Mouse (Mus musculus) midbrain, postnatal 0 days (tissue): ENCODE measurements around the gene Ntm. TPM values are rescaled to one million over a fixed set of nuclear protein-coding genes. Genes with fewer than 3 reads are reported as not detected.

Experiments
- ATAC-seq: fragments of 200-750 bp; cut with Nextera tagmentation; 2 replicates; pipeline ENCODE4 v1.8.0; 2017; ENCODE audit warnings: moderate number of reproducible peaks, mild to moderate bottlenecking, moderate TSS enrichment, moderate library complexity; ENCODE audit not compliant: low FRiP score
- DNase-seq: peaks from one replicate; pipeline ENCODE4 v3.0.0-alpha.2; 2015; ENCODE audit warnings: low spot score
- H3K27ac ChIP-seq: fragments of 300-500 bp; sonication (generic); 2 replicates; pipeline ENCODE4 v1.5.1; 2014; ENCODE audit warnings: low read depth, mild to moderate bottlenecking, low read length, mixed read lengths
- H3K27me3 ChIP-seq: fragments of 300-500 bp; sonication (generic); 2 replicates; pipeline ENCODE4 v1.6.1; 2014; ENCODE audit warnings: low read length, control low read depth, mixed read lengths; ENCODE audit not compliant: insufficient read depth
- H3K36me3 ChIP-seq: fragments of 300-500 bp; sonication (generic); 2 replicates; pipeline ENCODE4 v1.6.1; 2014; ENCODE audit warnings: low read length, control low read depth, mixed read lengths; ENCODE audit not compliant: insufficient read depth
- H3K4me1 ChIP-seq: fragments of 300-500 bp; sonication (generic); 2 replicates; pipeline ENCODE4 v1.6.1; 2014; ENCODE audit warnings: mild to moderate bottlenecking, control low read depth, antibody characterized with exemption, low read length, mixed read lengths; ENCODE audit not compliant: insufficient read depth
- H3K4me2 ChIP-seq: fragments of 300-500 bp; sonication (generic); 2 replicates; pipeline ENCODE4 v1.6.1; 2014; ENCODE audit warnings: low read depth, mild to moderate bottlenecking, low read length, mixed read lengths; ENCODE audit not compliant: poor library complexity, severe bottlenecking
- H3K4me3 ChIP-seq: fragments of 300-500 bp; sonication (generic); 2 replicates; pipeline ENCODE4 v1.5.1; 2014; ENCODE audit warnings: low read depth, mild to moderate bottlenecking, low read length, moderate library complexity
- H3K9ac ChIP-seq: fragments of 300-500 bp; sonication (generic); replicated peaks from 2 replicates; pipeline ENCODE4 v1.6.1; 2014; ENCODE audit warnings: mild to moderate bottlenecking, low read length, moderate library complexity, mixed read lengths; ENCODE audit not compliant: poor library complexity, severe bottlenecking
- H3K9me3 ChIP-seq: fragments of 300-500 bp; sonication (generic); 2 replicates; pipeline ENCODE4 v1.6.1; 2016; ENCODE audit warnings: low read length, control low read depth
- CTCF ChIP-seq: IDR thresholded peaks from 2 replicates; pipeline ENCODE4 v1.5.1; 2016; ENCODE audit warnings: antibody characterized with exemption, mild to moderate bottlenecking
- WGBS: fragments of 180-500 bp; shearing (Covaris S2); extraction: QIAGEN DNeasy Blood & Tissue Kit; methylation state at CpG from one replicate; pipeline ENCODE4 v1.1.7; 2014; 5-methylcytosine and 5-hydroxymethylcytosine counted together
- polyA plus RNA-seq: library from polyadenylated mRNA; unstranded; fragments of >200 nt; fragmentation: Nextera tagmentation; extraction: Ambion mirVana; gene quantifications from 2 replicates; pipeline ENCODE4 v1.2.1, GENCODE M21; 2015
- total RNA-seq: library from RNA; depleted of rRNA; stranded (reverse); fragments of >200 nt; gene quantifications from 2 replicates; pipeline ENCODE4 v1.2.3, GENCODE M21; 2014

Gene Ntm
- total and polyA plus RNA-seq, 2 experiments from 2014 or later: 244 to 322 TPM

- TF ChIP-seq CTCF: no peak
Observed at GRCm38 (mm10) chr9:29013881-29014280, 949.1 kb downstream of the Ntm start.

DNA sequence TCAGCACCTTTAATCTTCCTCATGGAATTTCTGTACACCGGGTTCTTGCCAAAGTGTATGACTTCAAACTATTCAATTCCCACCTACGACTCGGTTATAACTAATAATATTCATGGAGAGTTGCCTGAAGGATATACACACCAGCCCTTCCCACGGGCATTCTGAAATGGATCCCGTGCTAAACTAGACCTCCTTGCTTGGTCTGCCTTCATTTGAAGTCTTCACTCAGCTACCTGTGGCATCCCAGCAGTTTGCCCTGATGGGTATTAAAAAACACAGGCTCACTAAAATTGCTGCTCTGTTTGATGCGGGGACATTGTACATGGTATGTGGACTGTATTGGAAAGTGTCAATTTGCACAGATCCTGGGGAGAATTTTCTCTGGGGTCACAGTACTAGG is 950.4 kb downstream of the Ntm start:
- 83% methylated on average over 6 of the region's 6 CpGs for WGBS
- no peaks in the 10 kb centered on the region for H3K9me3 ChIP-seq
- no peak for TF ChIP-seq CTCF
- no peak for DNase-seq
- no peaks in the 10 kb centered on the region for H3K27me3 ChIP-seq
- 0 out of 2 replicates have a peak, but pooled peaks cover 7% of the 10 kb centered on the region for H3K36me3 ChIP-seq
- no peak for ATAC-seq
- H3K4me3 ChIP-seq: no peak overlapping the region
- H3K27ac ChIP-seq: no peak overlapping the region
- H3K4me1 ChIP-seq: no peaks in the 10 kb centered on the region
- H3K9ac ChIP-seq: no peak overlapping the region
- H3K4me2 ChIP-seq: no peak overlapping the region

More at GRCm38 (mm10) chr9:29013881-29014280, 949.1 kb downstream of the Ntm start:
- no peak overlapping the region for H3K4me2 ChIP-seq
- no peak for DNase-seq
- H3K9me3 ChIP-seq: no peaks in the 10 kb centered on the region
- H3K36me3 ChIP-seq: 0 out of 2 replicates have a peak, but pooled peaks cover 2% of the 10 kb centered on the region
- H3K9ac ChIP-seq: no peak overlapping the region
- no peak overlapping the region for H3K4me3 ChIP-seq
- ATAC-seq: no peak
- no peaks in the 10 kb centered on the region for H3K27me3 ChIP-seq
- no peak overlapping the region for H3K27ac ChIP-seq
- no peaks in the 10 kb centered on the region for H3K4me1 ChIP-seq
- 96% methylated on average over 17 of the region's 17 CpGs for WGBS

GRCm38 (mm10) chr9:29011476-29011875 is 951.5 kb downstream of the Ntm start:
- ATAC-seq (no peak), DNase-seq (no peak)
- no peak overlapping the region for H3K27ac ChIP-seq
- H3K9ac ChIP-seq: no peak overlapping the region
- no peaks in the 10 kb centered on the region for H3K9me3 ChIP-seq
- H3K4me2 ChIP-seq: no peak overlapping the region
- no peak overlapping the region for H3K4me3 ChIP-seq
- H3K27me3 ChIP-seq: no peaks in the 10 kb centered on the region
- no peaks in the 10 kb centered on the region for H3K4me1 ChIP-seq
- H3K36me3 ChIP-seq: 0 out of 2 replicates have a peak, but pooled peaks cover 9% of the 10 kb centered on the region
- TF ChIP-seq CTCF: no peak
- 33% methylated on average over 3 of the region's 3 CpGs for WGBS

- Histone ChIP-seq H3K36me3 (0 out of 2 replicates have a peak, but pooled peaks cover 7% of the 10 kb centered on the region), H3K9me3 (no peaks in the 10 kb centered on the region), H3K4me2 (no peak overlapping the region), H3K4me3 (no peak overlapping the region), H3K27me3 (no peaks in the 10 kb centered on the region), H3K4me1 (no peaks in the 10 kb centered on the region), H3K9ac (no peak overlapping the region), H3K27ac (no peak overlapping the region)
- DNase-seq (no peak), ATAC-seq (no peak)
- 85% methylated on average over 7 of the region's 7 CpGs for WGBS
- TF ChIP-seq CTCF: no peak
Observed at GRCm38 (mm10) chr9:29004534-29004933, 958.4 kb downstream of the Ntm start.

DNA sequence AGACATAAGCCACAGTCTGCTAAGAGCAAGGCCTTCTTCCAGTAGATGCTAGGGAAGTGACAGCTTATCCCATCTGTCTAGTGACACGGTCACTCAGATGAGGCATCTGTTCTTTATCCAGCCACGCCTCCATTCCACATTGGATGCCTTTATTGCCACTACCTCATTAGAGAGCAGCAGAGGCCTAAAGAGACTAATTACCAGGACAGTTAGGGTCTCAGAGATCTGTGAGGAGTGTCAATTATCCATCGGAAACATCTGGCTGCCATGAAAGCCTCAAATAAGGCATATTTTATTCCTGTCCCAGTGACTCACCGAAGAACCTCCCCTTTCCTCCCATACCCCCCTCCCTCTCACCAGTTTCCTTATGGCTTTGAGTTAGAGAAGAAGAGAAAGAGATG is 963.0 kb downstream of the Ntm start:
- DNase-seq: no peak
- H3K36me3 ChIP-seq: peaks cover 6% of the 10 kb centered on the region; the same call in 1 of the 2 replicates
- WGBS: 62% methylated on average over 4 of the region's 4 CpGs

DNA sequence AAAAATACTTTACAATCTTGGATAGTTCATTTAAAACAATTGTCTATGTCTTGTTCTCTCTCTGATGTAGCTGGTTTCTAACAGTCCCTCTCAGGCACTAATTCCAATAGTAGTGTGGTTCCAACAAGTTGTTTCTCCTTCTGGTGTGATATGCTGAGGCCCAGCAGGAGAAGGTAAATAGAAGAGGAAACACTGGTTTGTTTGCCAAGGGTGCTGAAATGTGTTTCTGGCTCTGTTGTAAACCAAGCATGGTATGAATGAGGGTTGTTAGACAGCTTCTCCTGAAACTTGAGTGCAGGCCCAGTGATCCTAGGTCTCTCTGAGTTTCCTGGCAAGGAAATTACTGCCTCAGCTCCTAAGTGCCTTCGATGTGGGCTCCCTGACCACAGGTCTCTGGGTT is 985.7 kb downstream of the Ntm start:
- no peak overlapping the region for H3K27ac ChIP-seq
- no peak for DNase-seq
- no peaks in the 10 kb centered on the region for H3K9me3 ChIP-seq
- no peak overlapping the region for H3K4me3 ChIP-seq
- H3K36me3 ChIP-seq: no peaks in the 10 kb centered on the region
- no peaks in the 10 kb centered on the region for H3K27me3 ChIP-seq
- no peak overlapping the region for H3K9ac ChIP-seq
- no peak overlapping the region for H3K4me2 ChIP-seq
- ATAC-seq: no peak
- TF ChIP-seq CTCF: no peak
- 83% methylated on average over 1 of the region's 1 CpGs for WGBS
- H3K4me1 ChIP-seq: no peaks in the 10 kb centered on the region

More for the DNA sequence above, 963.0 kb downstream of the Ntm start:
- no peak overlapping the region for H3K27ac ChIP-seq
- no peak for ATAC-seq
- no peaks in the 10 kb centered on the region for H3K9me3 ChIP-seq
- no peaks in the 10 kb centered on the region for H3K4me1 ChIP-seq
- no peak overlapping the region for H3K4me2 ChIP-seq
- no peak for TF ChIP-seq CTCF
- no peaks in the 10 kb centered on the region for H3K27me3 ChIP-seq
- no peak overlapping the region for H3K4me3 ChIP-seq
- H3K9ac ChIP-seq: no peak overlapping the region
